Mouse (Mus musculus) effector memory CD4-positive, alpha-beta T cell, adult 7 months (primary cell): ENCODE measurements around the gene Rnf169. TPM values are rescaled to one million over a fixed set of nuclear protein-coding genes. Genes with fewer than 3 reads are reported as not detected.

Experiments used
- polyA plus RNA-seq: library from polyadenylated mRNA; unstranded; fragments of 100-300 nt; shearing (Covaris generic); gene quantifications from one replicate; pipeline ENCODE4 v1.2.1, GENCODE M21; 2017

Rnf169 gene
- polyA plus RNA-seq: 6.4 TPM

GRCm38 (mm10) chr7:99980132-99980591, at the start of gene Rnf169:
TSS of gene Rnf169 (minus strand) at chr7:99980448.

GRCm38 (mm10) chr7:100005790-100006189, 25.5 kb upstream of the Rnf169 start, which contains the start of gene Chrdl2:
TSS of gene Chrdl2 (plus strand) at chr7:100006172.

Other genes with a start within 250 kb of the Rnf169 start
- gene Olfr521, start 216.9 kb downstream of the Rnf169 start, polyA plus RNA-seq: not detected
- 3.8 TPM for gene Neu3, start 152.0 kb downstream of the Rnf169 start, polyA plus RNA-seq
- gene Xrra1, start 121.3 kb downstream of the Rnf169 start, polyA plus RNA-seq: not detected
- gene Spcs2, start 117.0 kb downstream of the Rnf169 start, polyA plus RNA-seq: 249 TPM
- gene Chrdl2, start 25.7 kb upstream of the Rnf169 start, polyA plus RNA-seq: not detected
- 46.7 TPM for gene Pold3, start 141.1 kb upstream of the Rnf169 start, polyA plus RNA-seq
- 1.6 TPM for gene Lipt2, start 178.8 kb upstream of the Rnf169 start, polyA plus RNA-seq
- gene Kcne3, start 196.1 kb upstream of the Rnf169 start, polyA plus RNA-seq: not detected
- gene Pgm2l1, start 246.9 kb upstream of the Rnf169 start, polyA plus RNA-seq: 18.2 TPM